Mouse (Mus musculus) small intestine, adult 2 months (tissue): Measurements from ENCODE around the gene Rap1gap.

Experiments
- CTCF ChIP-seq: fragments of 200-500 bp; IDR thresholded peaks from 2 replicates; pipeline ENCODE4 v1.5.1; 2012; ENCODE audit warnings: low read depth, mild to moderate bottlenecking, control low read depth, inconsistent platforms, low read length, moderate library complexity, mixed read lengths; ENCODE audit not compliant: insufficient replicate concordance, insufficient read length; ENCODE audit errors: extremely low read depth
- POLR2A ChIP-seq: fragments of 200-500 bp; IDR thresholded peaks from 2 replicates; pipeline ENCODE4 v1.6.1; 2012; ENCODE audit warnings: low read depth, mild to moderate bottlenecking, control low read depth, inconsistent platforms, low read length, moderate library complexity

GRCm38 (mm10) chr4:137750121-137750520 is 85.6 kb downstream of the Rap1gap start:
- no peak for TF ChIP-seq POLR2A
- no peak for TF ChIP-seq CTCF
